Mouse (Mus musculus) E14TG2a.4 (cell line): ENCODE data around the gene Sigirr.

Source experiments
- CTCF ChIP-seq: conservative IDR thresholded peaks from 2 replicates; pipeline ENCODE4 v1.5.1; 2014; ENCODE audit warnings: low read length
- POU5F1 ChIP-seq: IDR thresholded peaks from 2 replicates; pipeline ENCODE4 v1.6.1; 2014; ENCODE audit warnings: low read length, borderline replicate concordance

DNA sequence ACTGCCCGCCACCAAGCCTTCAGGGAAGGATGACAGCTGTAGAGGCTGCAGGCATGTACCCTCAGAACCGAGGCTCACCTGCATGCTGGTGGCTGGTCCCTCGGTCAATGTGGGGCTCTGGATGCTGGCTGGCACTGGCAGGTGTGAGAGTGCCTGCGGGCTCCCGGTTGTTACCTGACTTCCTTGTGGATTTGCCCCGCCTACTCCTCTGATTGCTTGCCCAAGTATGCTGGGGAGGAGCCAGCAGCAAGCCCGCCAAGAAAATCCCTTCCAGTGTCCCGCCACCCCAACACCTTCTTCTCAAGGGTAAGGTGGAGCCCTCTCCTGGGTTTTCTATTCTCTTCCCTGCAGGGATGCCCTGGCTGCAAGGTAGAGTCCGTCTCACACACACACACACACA lies 17.3 kb upstream of the Sigirr start, which contains the start of gene Ano9:
- TF ChIP-seq CTCF: no peak
- no peak for TF ChIP-seq POU5F1
